Mouse (Mus musculus) G1E (cell line): ENCODE results near the gene Slc22a17. TPM values are rescaled to one million over a fixed set of nuclear protein-coding genes. Genes with fewer than 3 reads are reported as not detected.
"Not testable (repeated sequence)": the region's sequence is repeated elsewhere in the genome, so short reads cannot be mapped to it uniquely, and the experiment has no call there.

Experiments used
- ATAC-seq: 2 replicates; pipeline ENCODE4 v1.8.0; 2016; ENCODE audit warnings: mild to moderate bottlenecking; ENCODE audit not compliant: insufficient number of reproducible peaks, poor library complexity, low FRiP score, severe bottlenecking; ENCODE audit errors: extremely low read depth
- DNase-seq: peaks from one replicate; pipeline ENCODE4 v3.0.0; 2012; ENCODE audit warnings: low spot score
- H3K27me3 ChIP-seq: 2 replicates; pipeline ENCODE4 v1.6.1; 2012; ENCODE audit warnings: mild to moderate bottlenecking, low read length, inconsistent platforms; ENCODE audit not compliant: insufficient read depth
- H3K36me3 ChIP-seq: replicated peaks from 2 replicates; pipeline ENCODE3; 2012; ENCODE audit warnings: mild to moderate bottlenecking, inconsistent platforms
- H3K4me1 ChIP-seq: 2 replicates; pipeline ENCODE4 v1.6.1; 2012; ENCODE audit warnings: low read depth, low read length, inconsistent platforms, mixed read lengths; ENCODE audit not compliant: insufficient read depth
- H3K4me3 ChIP-seq: 2 replicates; pipeline ENCODE4 v1.5.1; 2012; ENCODE audit warnings: low read depth, mild to moderate bottlenecking, inconsistent platforms, low read length, moderate library complexity, mixed read lengths
- H3K9me3 ChIP-seq: replicated peaks from 2 replicates; pipeline ENCODE4 v1.6.1; 2012; ENCODE audit warnings: inconsistent platforms
- CTCF ChIP-seq: IDR thresholded peaks from 2 replicates; pipeline ENCODE4 v1.5.1; 2012; ENCODE audit warnings: low read depth, low read length, inconsistent platforms, mixed read lengths
- GATA1 ChIP-seq: IDR thresholded peaks from 2 replicates; pipeline ENCODE4 v1.6.1; 2012; ENCODE audit warnings: borderline replicate concordance, low read length, inconsistent platforms, mixed read lengths
- GATA2 ChIP-seq: IDR thresholded peaks from 2 replicates; pipeline ENCODE4 v1.6.1; 2012; ENCODE audit warnings: low read depth, low read length, inconsistent platforms, borderline replicate concordance
- POLR2AphosphoS5 ChIP-seq: IDR thresholded peaks from 2 replicates; pipeline ENCODE4 v1.6.1; 2012; ENCODE audit warnings: low read depth, low read length, inconsistent platforms; ENCODE audit not compliant: insufficient replicate concordance
- TAL1 ChIP-seq: conservative IDR thresholded peaks from 2 replicates; pipeline ENCODE4 v1.6.1; 2012; ENCODE audit warnings: low read depth, low read length, inconsistent platforms, mixed read lengths
- polyA plus RNA-seq: library from polyadenylated mRNA; stranded (reverse); fragments of >175 nt; gene quantifications from 2 replicates; pipeline ENCODE4 v1.2.3, GENCODE M21; 2012
- total RNA-seq, 2 experiments: library from RNA; stranded (forward) in 1 of 2; stranded (reverse) in 1 of 2; fragments of 200-1000 nt in 1 of 2; fragments of >200 nt in 1 of 2; fragmentation: Nextera tagmentation in 1 of 2; gene quantifications; 2 replicates each; pipeline ENCODE4 v1.2.3; 2014 to 2017

Slc22a17 gene
- total and polyA plus RNA-seq, 3 experiments: 0.05 to 0.60 (median 0.13) TPM

DNA sequence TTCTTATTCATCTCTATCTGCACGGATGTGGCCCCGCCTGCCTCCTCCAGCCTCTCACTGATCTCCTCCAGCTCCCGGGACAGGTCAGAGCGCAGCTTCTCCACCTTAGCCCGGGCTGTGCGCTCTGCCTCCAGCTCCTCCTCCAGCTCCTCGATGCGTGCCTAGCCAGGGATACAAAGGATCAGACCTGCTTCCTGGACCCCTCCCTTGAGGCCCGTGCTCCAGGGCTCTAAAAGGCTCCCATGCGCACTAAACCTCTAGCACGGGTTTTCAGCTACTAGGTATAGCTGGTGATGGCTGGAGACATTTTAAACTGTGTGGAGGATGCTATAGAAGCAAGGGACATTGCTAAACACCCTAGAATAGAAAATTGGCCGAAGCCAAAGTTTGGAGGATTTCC lies 37.6 kb upstream of the Slc22a17 start:
- Histone ChIP-seq H3K27me3 (peaks cover 21% of the 10 kb centered on the region), H3K36me3 (no peaks in the 10 kb centered on the region), H3K4me3 (no peak overlapping the region), H3K9me3 (no peaks in the 10 kb centered on the region), H3K4me1 (no peaks in the 10 kb centered on the region)
- DNase-seq (no peak), ATAC-seq (no peak)
- no peak for TF ChIP-seq TAL1
- TF ChIP-seq CTCF: no peak
- no peak for TF ChIP-seq GATA2
- TF ChIP-seq POLR2AphosphoS5: no peak
- TF ChIP-seq GATA1: no peak

DNA sequence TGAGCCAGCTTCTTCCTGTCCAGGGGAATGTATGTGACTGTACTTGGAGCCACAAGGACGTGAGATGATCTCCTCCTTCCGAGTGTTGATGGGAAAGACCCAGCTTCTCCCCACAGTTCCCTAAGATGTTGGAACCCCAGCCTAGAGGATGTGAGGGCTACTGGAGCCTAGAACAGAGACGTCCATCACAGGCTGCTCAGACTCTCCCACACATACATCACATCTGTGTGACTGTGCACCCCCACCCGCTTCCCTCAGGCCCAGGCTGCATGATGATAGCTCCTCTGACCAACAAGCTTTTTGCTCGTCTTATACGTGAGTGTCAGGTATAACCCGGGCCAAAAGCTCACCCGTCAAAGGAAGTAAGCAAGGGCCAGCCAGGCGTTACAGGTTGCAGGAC lies 35.8 kb upstream of the Slc22a17 start:
- TF ChIP-seq POLR2AphosphoS5: no peak
- Histone ChIP-seq H3K4me1 (no peaks in the 10 kb centered on the region), H3K4me3 (no peak overlapping the region), H3K27me3 (peaks cover 21% of the 10 kb centered on the region), H3K9me3 (no peaks in the 10 kb centered on the region), H3K36me3 (no peaks in the 10 kb centered on the region)
- ATAC-seq (no peak), DNase-seq (no peak)

DNA sequence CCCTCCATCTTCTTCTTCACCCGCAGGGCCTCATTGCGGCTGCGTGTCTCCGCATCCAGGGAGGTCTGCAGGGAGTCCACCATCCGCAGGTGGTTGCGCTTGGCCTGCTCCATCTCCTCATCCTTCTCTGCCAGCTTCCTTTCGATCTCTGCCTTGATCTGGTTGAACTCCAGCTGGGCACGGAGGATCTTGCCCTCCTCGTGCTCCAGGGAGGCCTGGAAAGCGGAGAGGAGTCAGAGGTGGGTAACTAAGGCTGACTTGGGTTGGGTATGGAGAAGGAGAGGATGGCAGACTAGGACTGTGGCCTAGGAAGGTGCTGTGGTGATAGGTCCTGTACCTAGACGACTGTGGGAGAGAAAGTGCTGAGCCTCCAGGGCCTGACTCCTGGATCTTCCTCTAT lies 34.1 kb upstream of the Slc22a17 start:
- DNase-seq, H3K4me1 ChIP-seq, H3K9me3 ChIP-seq, H3K4me3 ChIP-seq, H3K36me3 ChIP-seq, ATAC-seq: not testable (repeated sequence)
- H3K27me3 ChIP-seq: peaks cover 16% of the 10 kb centered on the region; the same call in 1 of the 2 replicates

DNA sequence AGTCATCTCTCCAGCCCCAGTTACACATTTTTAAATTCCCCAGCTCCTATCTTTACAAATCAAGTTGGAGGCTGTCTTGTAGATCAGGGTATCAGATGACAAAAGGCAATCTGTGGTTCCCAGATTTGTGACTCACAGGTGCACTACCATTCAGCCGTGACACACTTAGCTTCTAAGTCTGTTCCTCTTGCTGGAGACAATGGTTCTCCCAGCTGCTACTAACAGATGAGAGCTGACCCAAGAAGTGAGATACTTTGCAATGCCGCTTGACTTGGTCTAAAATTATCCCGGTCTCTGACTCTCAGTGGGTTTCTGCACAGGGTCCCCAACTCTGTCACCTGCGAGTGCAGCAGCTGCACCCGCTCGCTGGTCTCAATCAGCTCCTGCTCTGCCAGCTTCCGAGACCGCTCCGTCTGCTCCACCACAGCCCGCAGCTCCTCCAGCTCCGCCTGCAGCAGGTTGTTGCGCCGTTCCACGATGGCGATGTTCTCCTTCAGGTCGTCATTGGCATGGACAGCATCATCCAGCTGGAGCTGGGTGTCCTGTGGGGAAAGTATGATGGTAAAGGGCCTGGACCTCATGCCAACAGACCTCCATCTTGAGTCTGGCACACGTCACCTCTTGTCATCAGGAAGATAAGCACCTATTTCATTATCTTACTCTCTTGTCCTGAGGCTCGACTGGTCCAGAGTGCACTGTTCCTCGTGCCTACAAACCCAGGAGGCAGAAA lies 33.2 kb upstream of the Slc22a17 start:
- H3K27me3 ChIP-seq: peaks cover 17% of the 10 kb centered on the region; the same call in 1 of the 2 replicates
- H3K9me3 ChIP-seq: no peaks in the 10 kb centered on the region
- no peak for TF ChIP-seq GATA1
- TF ChIP-seq CTCF: no peak
- TF ChIP-seq GATA2: no peak
- no peak for TF ChIP-seq POLR2AphosphoS5
- TF ChIP-seq TAL1: no peak
- DNase-seq: no peak
- no peaks in the 10 kb centered on the region for H3K4me1 ChIP-seq
- ATAC-seq: no peak
- no peaks in the 10 kb centered on the region for H3K36me3 ChIP-seq
- no peak overlapping the region for H3K4me3 ChIP-seq

DNA sequence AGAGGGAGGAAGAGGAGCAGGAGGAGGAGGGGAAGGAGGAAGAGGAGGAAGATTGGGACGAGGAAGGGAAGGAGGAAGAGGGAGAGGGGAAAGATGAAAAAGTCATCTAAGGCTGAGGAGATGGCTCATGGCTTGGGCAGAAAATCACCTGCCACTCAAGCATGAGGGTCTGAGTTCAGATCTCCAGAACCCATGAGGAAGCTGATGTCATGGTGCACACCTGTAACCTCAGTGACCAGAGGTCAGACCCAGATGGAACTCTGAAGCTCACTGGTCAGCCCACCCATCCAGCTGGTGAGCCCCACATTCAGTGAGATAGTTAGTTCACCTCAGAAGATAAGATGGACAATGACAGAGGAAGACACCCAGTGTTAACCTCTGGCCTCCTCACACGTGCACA lies 32.0 kb upstream of the Slc22a17 start:
- H3K4me1 ChIP-seq: no peaks in the 10 kb centered on the region
- TF ChIP-seq GATA1 (no peak), POLR2AphosphoS5 (no peak), CTCF (no peak), TAL1 (no peak), GATA2 (no peak)
- DNase-seq (no peak), ATAC-seq (no peak)
- peaks cover 16% of the 10 kb centered on the region; the same call in 1 of the 2 replicates for H3K27me3 ChIP-seq
- H3K9me3 ChIP-seq: no peaks in the 10 kb centered on the region
- no peaks in the 10 kb centered on the region for H3K36me3 ChIP-seq
- H3K4me3 ChIP-seq: no peak overlapping the region

DNA sequence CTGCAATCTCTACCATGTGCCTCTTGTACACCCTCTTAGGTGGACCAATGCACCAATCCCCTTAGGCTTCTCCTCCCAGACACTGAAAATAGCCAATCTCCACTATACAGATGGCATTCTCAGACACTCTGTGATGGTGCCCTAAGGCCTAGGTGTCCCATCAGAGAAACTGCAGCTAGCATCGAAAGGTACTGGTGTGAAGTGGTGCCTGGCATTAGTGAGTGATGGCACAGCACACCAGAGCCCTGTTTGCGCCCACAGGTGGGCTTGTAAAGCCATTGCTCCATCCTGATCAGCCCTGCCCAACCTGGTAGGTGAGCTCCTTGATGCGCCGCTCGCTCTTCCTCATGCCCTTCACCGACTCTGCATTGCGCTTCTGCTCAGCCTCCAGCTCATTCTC lies 31.0 kb upstream of the Slc22a17 start:
- no peak for ATAC-seq
- H3K27me3 ChIP-seq: peaks cover 18% of the 10 kb centered on the region; the same call in 1 of the 2 replicates
- H3K4me1 ChIP-seq: no peaks in the 10 kb centered on the region

DNA sequence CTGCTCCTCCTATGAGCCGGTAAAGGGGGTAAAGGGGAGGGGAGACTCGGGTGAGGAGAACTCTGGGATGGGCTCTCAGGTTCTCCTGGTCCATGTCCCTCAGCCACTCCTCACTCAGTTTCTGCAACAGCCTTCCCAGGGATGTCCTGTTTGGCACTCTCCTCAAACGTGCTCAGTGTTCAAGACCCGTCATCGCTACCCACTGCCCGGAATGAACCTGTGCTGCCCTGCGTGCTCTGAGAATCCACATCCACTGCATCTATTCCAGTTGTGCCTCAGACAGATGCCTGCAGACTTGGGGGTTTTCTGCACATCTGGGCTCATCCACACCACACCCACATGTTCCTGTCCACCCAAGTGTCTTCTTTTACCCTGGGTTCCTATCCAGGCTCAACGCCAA lies 29.5 kb upstream of the Slc22a17 start:
- no peak overlapping the region for H3K4me3 ChIP-seq
- TF ChIP-seq GATA1 (no peak), POLR2AphosphoS5 (no peak), CTCF (no peak), TAL1 (no peak), GATA2 (no peak)
- no peaks in the 10 kb centered on the region for H3K4me1 ChIP-seq
- DNase-seq (no peak), ATAC-seq (no peak)
- peaks cover 22% of the 10 kb centered on the region; the same call in 1 of the 2 replicates for H3K27me3 ChIP-seq
- no peaks in the 10 kb centered on the region for H3K36me3 ChIP-seq
- H3K9me3 ChIP-seq: no peaks in the 10 kb centered on the region

More for the DNA sequence above, 31.0 kb upstream of the Slc22a17 start:
- Histone ChIP-seq H3K9me3 (no peaks in the 10 kb centered on the region), H3K4me3 (no peak overlapping the region), H3K36me3 (no peaks in the 10 kb centered on the region)
- DNase-seq: no peak
- TF ChIP-seq CTCF (no peak), TAL1 (no peak), POLR2AphosphoS5 (no peak), GATA2 (no peak), GATA1 (no peak)
